Mouse (Mus musculus): Measurements from ENCODE around the gene Sspn. TPM values are rescaled to one million over a fixed set of nuclear protein-coding genes. Genes with fewer than 3 reads are reported as not detected.

The Sspn gene
- total RNA-seq, 2 experiments from 2014 or later: 103 to 104 TPM

GRCm38 (mm10) chr6:145934697-145935240, 3.3 kb downstream of the Sspn start:
- peak; percentile 36 for DNase-seq

GRCm38 (mm10) chr6:145935912-145936311, 4.5 kb downstream of the Sspn start:
- peak; percentile 12 for DNase-seq

- peak; percentile 29 for DNase-seq
Observed at GRCm38 (mm10) chr6:145936511-145936910, 5.1 kb downstream of the Sspn start.

GRCm38 (mm10) chr6:145940852-145941251, 9.4 kb downstream of the Sspn start:
- no peak for DNase-seq

- DNase-seq: no peak
Observed at GRCm38 (mm10) chr6:145942263-145942966, 11.0 kb downstream of the Sspn start.

GRCm38 (mm10) chr6:145943414-145943813, 12.0 kb downstream of the Sspn start:
- DNase-seq: no peak

- no peak for DNase-seq
Observed at GRCm38 (mm10) chr6:145945700-145946344, 14.4 kb downstream of the Sspn start.

- no peak for DNase-seq
Observed at GRCm38 (mm10) chr6:145949049-145949448, 17.6 kb downstream of the Sspn start.

GRCm38 (mm10) chr6:145950626-145951025, 19.2 kb downstream of the Sspn start:
- no peak for DNase-seq

- no peak for DNase-seq
Observed at GRCm38 (mm10) chr6:145952594-145952993, 21.2 kb downstream of the Sspn start.

GRCm38 (mm10) chr6:145953121-145953896, 21.9 kb downstream of the Sspn start:
- DNase-seq: no peak

- no peak for DNase-seq
Observed at GRCm38 (mm10) chr6:145957427-145957965, 26.1 kb downstream of the Sspn start.

GRCm38 (mm10) chr6:145958070-145958469, 26.6 kb downstream of the Sspn start:
- no peak for DNase-seq

GRCm38 (mm10) chr6:145961047-145961446, 29.6 kb downstream of the Sspn start:
- no peak for DNase-seq

- DNase-seq: no peak
Observed at GRCm38 (mm10) chr6:145963966-145964365, 32.5 kb downstream of the Sspn start.

GRCm38 (mm10) chr6:145967693-145968092, 36.3 kb downstream of the Sspn start:
- DNase-seq: no peak

- peak; percentile 62 for DNase-seq
Observed at GRCm38 (mm10) chr6:145968301-145968818, 36.9 kb downstream of the Sspn start.

- no peak for DNase-seq
Observed at GRCm38 (mm10) chr6:145968821-145969220, 37.4 kb downstream of the Sspn start.

GRCm38 (mm10) chr6:145969572-145969971, 38.1 kb downstream of the Sspn start:
- no peak for DNase-seq

- DNase-seq: no peak
Observed at GRCm38 (mm10) chr6:145972107-145972506, 40.7 kb downstream of the Sspn start.

GRCm38 (mm10) chr6:145972836-145973235, 41.4 kb downstream of the Sspn start:
- no peak for DNase-seq

- DNase-seq: no peak
Observed at GRCm38 (mm10) chr6:145973356-145973755, 41.9 kb downstream of the Sspn start.
